Mouse (Mus musculus): ENCODE measurements at regions not wholly inside any gene's neighbourhood (a gene's known extent, or its start where the extent isn't known, plus 50 kb on each side); places are given as distances from the start of the nearest gene placed in this dataset.
"Not testable (repeated sequence)": the region's sequence is repeated elsewhere in the genome, so short reads cannot be mapped to it uniquely, and the experiment has no call there.

DNA sequence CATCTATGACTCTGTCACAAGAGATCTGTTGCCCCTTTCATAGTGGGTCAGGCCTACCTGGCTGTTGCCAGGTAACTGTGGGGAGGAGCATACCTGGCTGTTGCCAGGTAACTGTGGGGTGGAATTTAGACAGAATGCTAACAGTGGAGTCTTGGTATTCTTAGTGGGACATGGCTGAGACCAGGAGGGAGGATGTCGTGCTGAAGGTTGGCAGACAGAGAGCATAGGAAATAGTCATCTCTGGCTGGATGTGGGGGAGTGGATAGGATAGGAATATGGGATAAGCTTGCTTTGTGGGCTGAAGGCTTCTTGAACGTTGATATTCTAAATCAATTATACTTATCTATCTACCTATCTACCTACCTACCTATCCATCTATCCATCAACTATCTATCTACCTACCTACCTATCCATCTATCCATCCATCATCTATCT is 79.2 kb upstream of the Cpsf6 start:
- no peak for DNase-seq

- no peak for DNase-seq
These were observed 78.6 kb upstream of the Cpsf6 start for GRCm38 (mm10) chr10:117458271-117459040.

- no peak for DNase-seq
These were observed 77.8 kb upstream of the Cpsf6 start for GRCm38 (mm10) chr10:117457701-117457950.

- DNase-seq: no peak
These were observed 77.3 kb upstream of the Cpsf6 start for GRCm38 (mm10) chr10:117456904-117457700.

GRCm38 (mm10) chr10:117456427-117456826 is 76.6 kb upstream of the Cpsf6 start:
- DNase-seq: no peak

DNA sequence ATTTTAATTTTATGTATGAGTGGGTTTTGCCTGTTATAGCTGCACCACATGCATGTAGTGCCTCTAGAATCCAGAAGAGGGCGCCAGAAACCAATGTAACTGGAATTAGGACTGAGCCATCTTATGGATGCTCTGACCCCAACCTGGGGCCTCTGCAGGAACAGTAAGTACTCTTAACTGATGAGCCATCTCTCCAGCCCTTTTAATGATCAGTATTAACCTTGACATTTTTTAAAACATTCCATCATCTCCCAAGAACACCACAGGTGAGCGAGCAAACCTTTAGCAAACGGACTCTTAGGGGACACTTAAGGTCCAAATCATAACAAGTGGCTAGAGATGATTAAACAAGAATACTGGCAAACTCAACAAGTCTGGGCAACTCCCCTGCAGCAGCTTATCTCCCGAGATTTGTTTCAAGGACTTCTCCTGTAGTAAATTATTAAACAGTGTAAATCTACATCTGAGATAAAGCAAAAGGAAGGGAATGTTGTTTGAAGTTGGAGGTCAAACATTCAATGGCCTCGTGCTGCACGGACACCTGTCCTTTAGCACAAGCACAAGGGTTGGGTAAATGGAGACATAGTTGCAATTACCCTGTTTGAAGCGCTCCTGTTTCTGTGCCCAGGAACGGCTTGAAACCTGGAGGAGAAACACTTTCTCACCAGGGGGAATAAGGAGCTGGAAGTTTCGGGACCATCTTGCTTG is 75.9 kb upstream of the Cpsf6 start:
- DNase-seq: peak; percentile 80

DNA sequence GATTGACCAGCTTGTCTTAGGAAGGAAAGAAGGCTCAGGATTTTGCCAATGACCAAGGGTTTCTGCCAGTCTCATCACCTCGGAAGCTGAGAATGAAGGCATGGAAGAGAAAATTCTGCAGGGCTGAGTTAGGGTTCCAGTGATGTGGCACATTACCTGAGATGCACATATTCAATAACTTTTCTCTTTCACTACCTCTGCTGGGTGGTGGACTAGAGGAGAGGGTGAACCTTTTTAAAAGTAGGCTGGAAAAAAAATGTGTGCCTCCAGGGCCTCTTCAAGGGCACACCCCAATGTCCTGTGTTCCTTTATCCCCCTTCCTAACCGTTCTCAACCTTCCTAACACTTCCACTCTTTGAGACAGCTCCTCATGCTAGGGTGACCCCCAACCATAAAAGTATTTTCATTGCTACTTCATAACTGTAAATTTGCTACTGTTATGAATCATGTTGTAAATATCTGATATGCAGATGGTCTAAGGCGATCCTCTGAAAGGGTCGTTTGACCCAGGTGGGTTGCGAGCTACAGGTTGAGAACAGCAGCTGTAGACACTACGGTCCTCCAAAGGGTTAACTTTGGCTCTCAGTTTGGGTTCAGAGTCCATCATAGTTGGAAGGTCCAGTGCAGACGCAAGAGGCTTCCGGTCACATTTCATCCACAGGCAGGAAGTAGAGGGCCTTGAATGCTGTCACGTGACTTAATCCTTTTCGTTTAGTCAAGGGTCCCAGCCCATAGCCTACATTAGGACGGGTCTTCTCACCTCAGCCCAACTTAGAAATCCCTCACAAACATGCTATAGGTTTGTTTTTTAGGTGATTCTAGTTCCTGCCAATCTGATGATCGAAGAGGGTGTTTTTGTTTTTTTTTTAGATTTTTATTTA is 75.1 kb upstream of the Cpsf6 start:
- DNase-seq: no peak

GRCm38 (mm10) chr10:117454171-117454500 is 74.3 kb upstream of the Cpsf6 start:
- DNase-seq: no peak

DNA sequence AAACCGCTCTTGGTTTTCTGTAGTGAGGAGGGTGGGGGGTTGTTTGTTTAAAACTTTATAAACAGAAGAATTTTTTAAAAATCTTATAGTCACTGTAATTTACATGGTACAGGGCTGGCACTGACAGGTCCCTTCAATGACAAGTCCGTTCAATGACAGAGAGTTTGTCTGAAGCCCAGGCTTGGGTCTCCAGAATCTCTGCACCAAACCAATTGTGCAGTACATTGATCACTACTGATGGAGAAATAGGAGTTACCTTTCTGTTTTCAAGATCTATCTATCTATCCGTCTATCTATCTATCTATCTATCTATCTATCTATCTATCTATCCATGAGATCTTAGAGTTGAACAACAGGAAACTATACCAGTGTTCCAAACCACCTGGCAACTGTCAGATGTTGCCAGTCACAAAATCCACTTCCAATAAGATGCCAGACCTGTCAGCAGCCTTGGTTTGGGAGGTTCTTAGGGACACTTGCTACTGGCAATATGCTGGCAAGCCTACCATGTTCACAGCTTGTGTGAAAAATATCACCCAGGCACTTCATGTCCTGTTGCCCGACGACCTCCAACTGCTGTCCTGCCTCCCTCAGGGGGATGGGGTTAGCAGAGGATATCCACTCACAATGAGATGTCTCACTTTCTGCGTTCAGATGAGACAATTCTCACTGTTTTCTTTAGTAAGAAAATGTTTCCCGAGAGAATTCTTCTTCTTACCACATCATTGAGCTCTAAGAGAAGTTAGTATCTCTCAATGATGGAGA is 73.8 kb upstream of the Cpsf6 start:
- no peak for DNase-seq

DNA sequence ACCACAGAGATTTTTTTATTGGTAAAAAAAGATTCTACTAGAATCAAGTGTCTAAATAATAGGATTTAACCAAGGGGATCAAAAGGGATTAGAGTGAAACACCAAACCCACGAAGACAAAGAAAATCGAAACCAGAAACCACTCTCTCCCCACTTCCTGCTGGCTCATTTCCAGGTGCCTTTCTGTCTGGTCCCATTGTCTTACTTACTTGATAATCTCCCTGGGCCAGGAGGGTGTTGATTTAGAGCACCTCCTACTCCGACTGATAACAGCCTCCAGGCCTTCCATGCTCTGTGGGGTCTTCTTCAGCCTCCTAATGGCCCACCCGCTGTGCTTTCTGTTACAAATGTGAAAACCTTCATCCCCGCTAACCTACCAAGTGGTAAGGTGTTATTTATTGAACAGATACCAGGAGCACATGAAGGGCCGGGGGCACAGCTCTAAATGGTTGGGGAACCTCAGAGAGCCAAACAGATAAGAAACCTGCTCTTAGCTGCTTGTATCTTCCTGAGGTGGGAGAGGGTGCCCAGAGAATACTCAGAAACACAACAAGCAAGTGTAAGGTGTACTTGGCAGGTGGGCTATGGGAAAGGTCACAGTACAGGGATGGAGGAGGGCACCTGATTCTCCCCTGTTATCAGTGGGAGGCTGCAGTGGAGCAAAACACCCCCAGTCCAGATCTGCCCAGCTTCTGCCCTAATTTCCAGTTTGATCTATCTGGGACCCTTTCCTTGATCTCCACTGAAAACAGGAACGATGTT is 72.6 kb upstream of the Cpsf6 start:
- DNase-seq: peak; percentile 61

GRCm38 (mm10) chr10:117451396-117452185 is 71.8 kb upstream of the Cpsf6 start:
- no peak for DNase-seq

- no peak for DNase-seq
These were observed 70.8 kb upstream of the Cpsf6 start for GRCm38 (mm10) chr10:117450631-117451030.

DNA sequence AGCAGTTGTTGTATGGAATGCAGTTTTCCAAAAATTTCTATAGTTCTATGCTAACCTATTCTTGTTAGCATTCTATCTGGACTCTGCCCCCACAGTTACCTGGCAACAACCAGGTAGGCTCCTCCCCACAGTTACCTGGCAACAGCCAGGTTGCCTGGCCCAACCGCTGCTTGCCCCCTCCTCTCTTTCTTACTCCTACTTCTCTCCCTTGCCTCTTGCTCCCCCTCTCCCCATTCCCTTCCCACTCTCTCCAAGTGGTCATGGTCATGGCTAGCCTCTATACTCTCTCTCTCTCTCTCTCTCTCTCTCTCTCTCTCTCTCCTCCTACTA is 70.4 kb upstream of the Cpsf6 start:
- DNase-seq: no peak

DNA sequence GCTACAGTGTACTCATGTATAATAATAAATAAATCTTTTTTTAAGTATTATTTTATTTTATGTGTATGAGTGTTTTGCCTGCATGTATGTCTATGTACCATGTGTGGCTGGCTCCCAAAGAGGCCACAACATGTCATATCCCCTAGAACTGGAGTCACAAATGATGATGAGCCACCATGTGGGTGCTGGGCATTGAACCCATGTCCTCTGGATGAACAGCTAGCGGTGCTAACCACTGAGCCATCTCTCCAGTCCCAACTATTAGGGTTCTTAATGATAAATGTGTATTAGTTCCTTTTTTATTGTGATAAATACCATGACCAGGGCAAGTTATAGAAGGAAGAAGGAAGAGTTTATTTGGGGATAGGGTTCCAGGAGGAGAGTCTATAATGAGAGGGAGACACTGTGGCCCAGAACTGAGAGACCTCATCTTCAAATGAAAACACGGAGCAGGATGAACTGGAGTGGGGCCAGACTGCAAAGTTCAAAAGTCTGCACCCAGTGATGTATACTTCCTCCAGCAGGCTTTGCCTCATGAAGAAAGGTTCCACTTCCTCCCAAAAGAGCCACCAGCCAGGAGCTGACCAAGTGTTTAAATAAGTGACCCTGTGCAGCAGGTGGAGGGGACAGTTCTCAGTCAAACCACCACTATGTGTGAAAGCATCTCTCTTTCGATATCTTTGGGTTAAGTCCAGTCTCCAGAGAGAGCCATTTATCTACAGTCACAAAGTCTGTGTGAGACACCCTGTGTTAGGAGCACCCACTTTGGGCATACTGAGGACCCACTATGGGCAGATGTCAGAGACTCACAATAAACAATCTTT is 69.8 kb upstream of the Cpsf6 start:
- DNase-seq: no peak

DNA sequence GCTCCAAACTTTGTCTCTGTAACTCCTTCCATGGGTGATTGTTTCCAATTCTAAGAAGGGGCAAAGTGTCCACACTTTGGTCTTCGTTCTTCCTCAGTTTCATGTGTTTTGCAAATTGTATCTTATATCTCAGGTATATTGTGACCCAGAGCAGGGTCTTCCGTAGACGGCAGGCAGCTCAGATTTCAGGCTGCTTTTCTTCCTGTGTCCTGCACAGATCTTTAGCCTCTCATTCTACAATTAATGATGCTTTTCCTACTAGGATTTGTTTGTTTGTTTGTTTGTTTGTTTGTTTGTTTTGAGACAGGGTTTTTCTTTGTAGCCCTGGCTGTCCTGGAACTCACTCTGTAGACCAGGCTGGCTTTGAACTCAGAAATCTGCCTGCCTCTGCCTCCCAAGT is 69.0 kb upstream of the Cpsf6 start:
- not testable (repeated sequence) for DNase-seq

DNA sequence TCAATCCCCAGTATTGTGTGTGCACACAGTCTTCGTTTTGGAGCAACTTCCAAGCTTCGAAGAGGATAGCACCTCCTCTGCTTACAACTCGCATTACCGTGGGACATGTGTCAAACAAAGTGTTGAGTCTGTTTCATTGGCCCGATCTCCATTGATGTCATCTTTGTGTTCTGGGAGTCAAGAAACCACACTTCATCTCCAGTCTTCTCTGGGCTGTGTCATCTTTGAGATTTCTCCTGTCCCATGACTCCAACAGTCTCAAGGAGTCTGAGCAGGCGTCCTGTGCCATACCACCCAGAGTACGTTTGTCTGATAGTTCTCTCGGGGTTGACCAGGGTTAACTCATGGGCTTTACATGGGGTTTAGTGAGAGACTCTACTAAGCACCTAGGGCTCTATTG is 67.8 kb upstream of the Cpsf6 start:
- no peak for DNase-seq

DNA sequence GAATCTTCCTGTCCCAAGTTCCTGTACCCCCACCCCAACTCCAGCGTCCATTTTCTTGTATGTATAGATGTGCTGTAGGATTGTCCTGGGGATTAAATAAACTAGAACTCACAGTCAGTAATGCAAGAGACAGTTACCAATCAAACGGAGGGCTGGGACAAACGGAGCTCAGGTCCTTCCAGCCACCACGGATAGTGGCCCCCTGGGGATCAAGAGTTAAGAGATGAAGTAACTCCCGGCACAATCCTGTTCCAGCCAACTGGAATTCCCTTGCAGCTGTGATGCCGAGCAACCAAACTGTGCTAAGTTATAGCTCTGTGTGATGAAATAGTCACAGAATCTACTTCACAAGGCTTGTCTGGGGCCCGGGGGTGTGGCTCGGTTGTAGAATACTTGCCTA is 67.4 kb upstream of the Cpsf6 start:
- no peak for DNase-seq

GRCm38 (mm10) chr10:117446776-117447175 is 67.0 kb upstream of the Cpsf6 start:
- no peak for DNase-seq

- DNase-seq: no peak
These were observed 66.1 kb upstream of the Cpsf6 start for GRCm38 (mm10) chr10:117445801-117446490.

All from kidney, postnatal 14 days (tissue).